Mouse (Mus musculus) forebrain, embryonic 11.5 days (tissue): Measurements from ENCODE around the gene C5ar2. TPM values are rescaled to one million over a fixed set of nuclear protein-coding genes. Genes with fewer than 3 reads are reported as not detected.
A peak's percentile ranks its signal among the peaks of the same experiment; 100 is the strongest.
"Not testable (repeated sequence)": the region's sequence is repeated elsewhere in the genome, so short reads cannot be mapped to it uniquely, and the experiment has no call there.

ENCODE experiments used
- ATAC-seq: fragments of 200-750 bp; cut with Nextera tagmentation; replicated peaks from 2 replicates; pipeline ENCODE4 v1.8.0; 2017; ENCODE audit warnings: moderate TSS enrichment; ENCODE audit not compliant: low FRiP score
- DNase-seq: peaks from one replicate; pipeline ENCODE4 v3.0.0-alpha.2; 2017; ENCODE audit warnings: low spot score
- H3K27ac ChIP-seq: fragments of 300-500 bp; sonication (generic); 2 replicates; pipeline ENCODE4 v1.5.1; 2014; ENCODE audit warnings: low read depth, low read length
- H3K27me3 ChIP-seq: fragments of 300-500 bp; sonication (generic); 2 replicates; pipeline ENCODE4 v1.6.1; 2014; ENCODE audit warnings: mild to moderate bottlenecking, low read length, mixed read lengths; ENCODE audit not compliant: control insufficient read depth, insufficient read depth
- H3K36me3 ChIP-seq: fragments of 300-500 bp; sonication (generic); 2 replicates; pipeline ENCODE4 v1.6.1; 2014; ENCODE audit warnings: mild to moderate bottlenecking, low read length, moderate library complexity, mixed read lengths; ENCODE audit not compliant: control insufficient read depth, insufficient read depth
- H3K4me1 ChIP-seq: fragments of 300-500 bp; sonication (generic); replicated peaks from 2 replicates; pipeline ENCODE4 v1.6.1; 2014; ENCODE audit warnings: low read length, mixed read lengths; ENCODE audit not compliant: control insufficient read depth, insufficient read depth
- H3K4me2 ChIP-seq: fragments of 300-500 bp; sonication (generic); 2 replicates; pipeline ENCODE4 v1.6.1; 2014; ENCODE audit warnings: low read depth, mild to moderate bottlenecking, low read length, moderate library complexity, mixed read lengths; ENCODE audit not compliant: severe bottlenecking
- H3K4me3 ChIP-seq: fragments of 300-500 bp; sonication (generic); 2 replicates; pipeline ENCODE4 v1.5.1; 2014; ENCODE audit warnings: low read depth, low read length
- H3K9ac ChIP-seq: fragments of 300-500 bp; sonication (generic); 2 replicates; pipeline ENCODE4 v1.6.1; 2014; ENCODE audit warnings: low read length
- H3K9me3 ChIP-seq: fragments of 300-500 bp; sonication (generic); 2 replicates; pipeline ENCODE4 v1.6.1; 2016; ENCODE audit warnings: low read length, mixed read lengths; ENCODE audit not compliant: control insufficient read depth
- WGBS: fragments of 180-500 bp; shearing (Covaris S2); extraction: QIAGEN DNeasy Blood & Tissue Kit; methylation state at CpG from one replicate; pipeline ENCODE4 v1.1.7; 2014; 5-methylcytosine and 5-hydroxymethylcytosine counted together
- polyA plus RNA-seq: library from polyadenylated mRNA; unstranded; fragments of >200 nt; fragmentation: Nextera tagmentation; extraction: Ambion mirVana; gene quantifications from 2 replicates; pipeline ENCODE4 v1.2.1, GENCODE M21; 2014

Gene C5ar2
- polyA plus RNA-seq, 1 experiment from 2014 or later: 0.12 TPM

GRCm38 (mm10) chr7:16280721-16281120, 36.8 kb upstream of the C5ar2 start:
- H3K36me3 ChIP-seq: peaks cover 5% of the 10 kb centered on the region; the same call in 1 of the 2 replicates
- H3K27me3 ChIP-seq: no peaks in the 10 kb centered on the region
- H3K4me3 ChIP-seq: no peak overlapping the region
- H3K4me2 ChIP-seq: no peak overlapping the region
- no peak for ATAC-seq
- WGBS: 96% methylated on average over 11 of the region's 11 CpGs
- H3K9me3 ChIP-seq: no peaks in the 10 kb centered on the region
- no peak overlapping the region for H3K27ac ChIP-seq
- H3K9ac ChIP-seq: no peak overlapping the region
- DNase-seq: no peak
- peaks cover 5% of the 10 kb centered on the region; the same call in 1 of the 2 replicates for H3K4me1 ChIP-seq

GRCm38 (mm10) chr7:16274922-16275890, 31.3 kb upstream of the C5ar2 start:
- WGBS: 85% methylated on average over 10 of the region's 10 CpGs

GRCm38 (mm10) chr7:16273766-16274140, 29.8 kb upstream of the C5ar2 start:
- peak overlapping the region; percentile 63 for H3K27ac ChIP-seq
- H3K4me1 ChIP-seq: peaks cover 10% of the 10 kb centered on the region
- no peaks in the 10 kb centered on the region for H3K27me3 ChIP-seq
- H3K4me2 ChIP-seq: peak overlapping the region; percentile 98
- peak; percentile 76 for ATAC-seq
- peak; percentile 87 for DNase-seq
- peak overlapping the region; percentile 78 for H3K4me3 ChIP-seq
- H3K9me3 ChIP-seq: no peaks in the 10 kb centered on the region
- peak overlapping the region; percentile 55 for H3K9ac ChIP-seq
- 0% methylated on average over 18 of the region's 18 CpGs for WGBS
- no peaks in the 10 kb centered on the region; the same call in 1 of the 2 replicates for H3K36me3 ChIP-seq

More at GRCm38 (mm10) chr7:16274922-16275890, 31.3 kb upstream of the C5ar2 start:
- peaks cover 10% of the 10 kb centered on the region for H3K4me1 ChIP-seq
- H3K9me3 ChIP-seq: no peaks in the 10 kb centered on the region
- DNase-seq (no peak), ATAC-seq (no peak)
- H3K27me3 ChIP-seq: no peaks in the 10 kb centered on the region
- no peak overlapping the region for H3K4me2 ChIP-seq
- no peak overlapping the region for H3K4me3 ChIP-seq
- H3K9ac ChIP-seq: no peak overlapping the region
- no peaks in the 10 kb centered on the region; the same call in 1 of the 2 replicates for H3K36me3 ChIP-seq
- H3K27ac ChIP-seq: no peak overlapping the region

- under 1% methylated on average over 45 of the region's 49 CpGs for WGBS
- H3K36me3 ChIP-seq: no peaks in the 10 kb centered on the region; the same call in 1 of the 2 replicates
Measured at GRCm38 (mm10) chr7:16273081-16273765, 29.3 kb upstream of the C5ar2 start, which contains the start of gene Inafm1. TSS of gene Inafm1 (minus strand) at chr7:16273617.

GRCm38 (mm10) chr7:16272681-16273080, 28.7 kb upstream of the C5ar2 start:
- Histone ChIP-seq H3K27ac (peak overlapping the region; percentile 77), H3K27me3 (no peaks in the 10 kb centered on the region), H3K4me1 (peaks cover 10% of the 10 kb centered on the region), H3K4me2 (peak overlapping the region; percentile 98), H3K9ac (peak overlapping the region; percentile 72), H3K4me3 (peak overlapping the region; percentile 78), H3K9me3 (no peaks in the 10 kb centered on the region), H3K36me3 (no peaks in the 10 kb centered on the region; the same call in 1 of the 2 replicates)
- under 1% methylated on average over 45 of the region's 46 CpGs for WGBS
- DNase-seq (peak; percentile 86), ATAC-seq (peak; percentile 73)

More at GRCm38 (mm10) chr7:16273081-16273765, 29.3 kb upstream of the C5ar2 start, which contains the start of gene Inafm1:
- Histone ChIP-seq H3K9ac (peak within 1 kb of the TSS; percentile 72), H3K4me3 (peak within 1 kb of the TSS; percentile 78), H3K9me3 (no peaks in the 10 kb centered on the region), H3K27ac (peak within 1 kb of the TSS; percentile 77), H3K27me3 (no peaks in the 10 kb centered on the region), H3K4me2 (peak within 1 kb of the TSS; percentile 98), H3K4me1 (peaks cover 10% of the 10 kb centered on the region)
- peak; percentile 96 for DNase-seq
- peak; percentile 83 for ATAC-seq

- DNase-seq: no peak
- H3K9ac ChIP-seq: no peak overlapping the region
- WGBS: 93% methylated on average over 1 of the region's 1 CpGs
- no peak overlapping the region for H3K4me3 ChIP-seq
- no peak overlapping the region for H3K4me2 ChIP-seq
- ATAC-seq: no peak
- H3K9me3 ChIP-seq: no peaks in the 10 kb centered on the region
- peaks cover 10% of the 10 kb centered on the region for H3K4me1 ChIP-seq
- H3K36me3 ChIP-seq: no peaks in the 10 kb centered on the region; the same call in 1 of the 2 replicates
- H3K27me3 ChIP-seq: no peaks in the 10 kb centered on the region
- no peak overlapping the region for H3K27ac ChIP-seq
Measured at GRCm38 (mm10) chr7:16271139-16271538, 27.2 kb upstream of the C5ar2 start.

- H3K4me2 ChIP-seq, H3K9ac ChIP-seq, H3K36me3 ChIP-seq, H3K27ac ChIP-seq, H3K27me3 ChIP-seq, ATAC-seq, DNase-seq, H3K4me3 ChIP-seq, H3K4me1 ChIP-seq, H3K9me3 ChIP-seq: not testable (repeated sequence)
- WGBS: 87% methylated on average over 7 of the region's 7 CpGs
Measured at GRCm38 (mm10) chr7:16266593-16266992, 22.6 kb upstream of the C5ar2 start.

- DNase-seq: no peak
Measured at GRCm38 (mm10) chr7:16265856-16266255, 21.9 kb upstream of the C5ar2 start.

More at GRCm38 (mm10) chr7:16265856-16266255, 21.9 kb upstream of the C5ar2 start:
- Histone ChIP-seq H3K4me1 (no peaks in the 10 kb centered on the region), H3K27ac (no peak overlapping the region), H3K36me3 (no peaks in the 10 kb centered on the region), H3K27me3 (no peaks in the 10 kb centered on the region), H3K9ac (no peak overlapping the region), H3K9me3 (no peaks in the 10 kb centered on the region), H3K4me2 (no peak overlapping the region), H3K4me3 (no peak overlapping the region)
- 89% methylated on average over 11 of the region's 11 CpGs for WGBS
- no peak for ATAC-seq
